Mouse (Mus musculus): ENCODE results near the gene Cabp1.

The Cabp1 gene

DNA sequence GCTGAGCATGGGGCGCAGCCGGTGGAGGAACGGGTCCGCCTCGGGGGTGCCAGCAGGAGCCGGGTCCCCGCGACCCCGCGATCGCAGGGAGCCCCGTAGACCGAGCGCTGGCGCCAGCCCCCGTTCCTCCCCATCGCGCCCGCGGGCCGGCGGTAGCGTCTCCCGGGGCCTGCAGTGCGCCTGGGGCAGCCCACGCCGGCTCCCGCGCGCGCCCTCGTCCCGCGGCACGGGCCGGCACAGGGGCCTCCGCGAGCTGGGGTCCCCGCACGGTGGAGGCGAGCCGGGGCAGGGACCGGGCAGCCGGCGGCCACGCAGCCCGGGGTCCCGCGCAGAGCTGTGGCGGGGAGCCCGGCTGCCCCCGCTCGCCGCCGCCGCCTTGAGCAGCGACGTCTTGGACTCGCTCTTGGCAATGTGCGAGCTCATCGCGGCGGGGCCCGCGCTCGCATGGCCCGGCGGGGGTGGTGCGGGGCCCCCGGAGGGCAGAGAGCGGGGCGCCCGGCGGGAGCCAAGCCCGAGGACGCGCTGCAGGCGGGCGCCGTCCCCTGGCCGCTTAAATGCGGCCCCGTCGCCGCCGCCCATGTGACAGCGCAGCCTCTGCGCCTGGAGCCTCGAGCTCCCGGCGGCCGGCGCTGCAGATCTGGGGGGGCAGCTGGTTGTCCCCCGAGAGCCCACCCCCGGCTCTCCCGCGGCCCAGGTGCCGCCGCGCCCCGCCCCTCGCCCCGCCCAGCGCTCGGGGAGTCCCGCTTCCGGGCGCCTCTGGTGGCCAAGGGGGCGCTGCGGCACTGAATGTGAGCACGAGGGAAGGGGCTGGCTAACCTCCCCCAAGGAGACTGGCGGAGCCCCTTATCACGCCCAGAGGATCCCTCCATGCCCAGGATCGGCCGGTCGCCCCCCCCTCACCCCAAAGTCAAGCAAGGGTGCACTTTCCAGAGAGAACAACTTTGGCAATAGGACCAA is at the start of gene Cabp1:
Cabp1 (minus strand) TSS at position 713 of the 957 bp plus-strand sequence.
- DNase-seq (ENCODE audit: low spot score): peak; percentile 82

DNA sequence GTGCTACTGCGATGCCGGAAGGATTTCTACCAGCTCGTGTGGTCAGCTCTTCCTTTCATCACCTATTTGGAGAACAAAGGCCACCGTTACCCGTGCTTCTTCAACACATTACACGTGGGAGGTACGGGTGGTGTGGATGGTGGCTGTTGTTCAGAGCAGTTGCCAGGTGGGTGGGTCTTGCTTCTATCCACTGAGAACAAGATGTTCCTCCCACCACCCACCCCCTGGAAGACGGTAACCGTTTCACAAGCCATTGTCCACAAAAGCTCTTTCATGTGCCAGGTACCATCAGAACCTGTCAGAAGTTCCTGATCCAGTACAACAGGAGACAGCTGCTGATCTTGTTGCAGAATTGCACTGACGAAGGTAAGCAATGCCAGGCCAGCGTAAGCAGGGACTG is 46.0 kb upstream of the Cabp1 start:
- DNase-seq (ENCODE audit: low spot score): no peak

DNA sequence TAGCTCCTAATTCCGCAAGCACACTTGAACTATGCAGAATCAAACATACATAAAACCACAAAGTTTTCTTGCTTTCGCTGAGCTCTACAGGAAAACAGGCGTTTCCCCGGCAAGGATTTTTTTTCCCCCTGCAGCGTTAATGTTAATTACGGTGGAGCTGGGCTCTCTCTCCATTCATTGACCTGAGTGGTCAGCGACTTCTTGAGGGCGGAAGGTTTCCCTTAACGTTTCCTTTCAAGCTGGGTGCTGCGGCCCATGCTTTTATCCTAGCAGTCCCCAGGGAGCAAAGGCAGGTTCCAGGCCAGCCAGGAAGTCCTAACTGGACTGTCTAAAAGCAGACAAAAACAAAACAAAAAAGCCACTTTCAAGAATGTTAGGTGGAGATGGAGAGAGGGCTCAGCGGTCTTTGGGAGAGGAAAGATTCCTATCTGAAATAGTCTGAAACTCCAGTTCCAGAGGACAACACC is 44.6 kb upstream of the Cabp1 start:
- peak; percentile 47 for DNase-seq (ENCODE audit: low spot score)

DNA sequence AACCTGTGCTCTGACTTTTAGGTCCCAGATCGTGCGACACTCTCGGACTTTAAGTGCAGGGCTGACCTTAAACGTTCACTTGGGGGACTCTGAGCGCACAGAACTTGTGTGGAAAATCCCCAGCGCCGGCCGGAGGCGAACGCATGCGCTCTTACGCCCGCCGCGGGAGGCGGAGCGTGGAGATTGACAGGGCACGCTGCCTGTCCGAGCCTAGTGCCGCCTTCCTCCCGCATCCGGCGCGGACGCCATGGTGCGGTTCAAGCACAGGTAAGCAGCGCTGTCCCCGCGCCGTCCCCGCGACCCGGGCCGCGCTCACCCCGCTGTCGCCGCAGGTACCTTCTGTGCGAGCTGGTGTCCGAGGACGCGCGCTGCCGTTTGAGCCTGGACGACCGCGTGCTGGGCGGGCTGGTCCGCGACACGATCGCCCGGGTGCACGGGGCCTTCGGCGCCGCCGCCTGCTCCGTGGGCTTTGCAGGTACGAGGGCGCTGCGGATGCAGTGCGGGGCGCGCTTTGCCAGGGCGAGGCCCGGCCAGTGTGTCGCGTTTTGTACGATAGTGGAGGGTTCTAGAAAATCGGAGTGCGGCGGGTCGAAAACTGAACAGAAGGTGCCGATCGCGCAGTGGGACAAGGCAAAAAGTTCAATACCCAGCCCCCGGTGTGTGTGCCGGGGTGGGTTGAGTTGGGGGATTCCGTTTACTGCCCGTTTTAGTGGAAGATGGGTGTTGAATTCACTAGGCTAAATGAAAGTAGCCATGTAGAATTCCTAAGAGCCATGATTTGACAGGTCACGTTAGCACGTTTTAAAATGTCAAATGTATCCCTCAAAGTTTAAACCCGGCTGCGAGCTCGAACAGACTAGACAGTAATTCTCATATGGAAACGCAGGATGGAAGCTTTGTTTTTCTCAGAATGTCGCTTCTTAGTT is 43.9 kb upstream of the Cabp1 start:
- peak; percentile 94 for DNase-seq (ENCODE audit: low spot score)

DNA sequence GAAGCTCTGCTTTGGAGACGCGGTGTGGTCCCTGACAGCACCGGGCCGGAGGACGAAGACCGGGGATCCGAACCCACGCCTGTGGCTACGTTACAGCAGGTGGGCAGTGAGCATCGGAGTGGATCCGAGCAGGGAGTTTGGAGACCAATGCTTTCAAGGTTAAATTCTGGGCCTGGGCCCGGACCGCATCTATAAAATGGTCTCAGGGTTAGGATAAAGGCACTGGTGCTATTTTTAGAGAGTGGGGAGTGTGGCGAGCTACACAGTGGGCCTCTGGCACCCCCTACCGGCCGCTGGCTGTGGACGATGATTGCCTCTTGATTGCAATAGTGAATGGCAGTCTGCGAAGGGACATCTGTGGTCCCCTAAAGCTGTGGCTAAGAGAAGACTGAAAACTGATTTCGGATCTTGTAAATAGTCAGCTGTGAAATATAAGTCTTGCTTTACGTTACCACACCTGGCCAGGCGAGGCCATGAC is 41.6 kb upstream of the Cabp1 start, which contains the start of gene Pop5:
Pop5 (plus strand) TSS at position 51 of the 478 bp plus-strand sequence.
- peak; percentile 93 for DNase-seq (ENCODE audit: low spot score)

DNA sequence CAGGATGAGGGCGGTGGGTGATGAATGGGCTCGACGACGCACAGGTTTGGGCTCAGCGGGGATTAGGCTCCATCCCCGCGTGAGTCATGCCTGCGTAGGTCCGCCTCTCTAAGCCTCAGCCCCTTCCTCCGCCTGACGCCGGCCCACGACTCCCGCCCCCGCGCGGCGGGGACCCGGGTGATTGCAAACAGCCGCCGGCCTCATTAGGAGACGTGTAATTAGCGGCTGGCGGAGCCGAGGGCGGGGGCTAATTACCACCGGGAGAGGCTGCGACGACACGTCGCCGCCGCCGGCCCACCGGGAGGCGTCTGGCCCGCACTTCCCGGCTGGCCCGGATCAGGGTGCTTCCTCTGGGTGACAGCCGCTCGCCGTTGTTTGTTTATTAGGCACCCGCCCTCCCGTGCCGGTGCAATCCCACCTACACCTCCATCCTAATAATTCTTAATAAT is 41.2 kb upstream of the Cabp1 start:
- DNase-seq (ENCODE audit: low spot score): peak; percentile 74

DNA sequence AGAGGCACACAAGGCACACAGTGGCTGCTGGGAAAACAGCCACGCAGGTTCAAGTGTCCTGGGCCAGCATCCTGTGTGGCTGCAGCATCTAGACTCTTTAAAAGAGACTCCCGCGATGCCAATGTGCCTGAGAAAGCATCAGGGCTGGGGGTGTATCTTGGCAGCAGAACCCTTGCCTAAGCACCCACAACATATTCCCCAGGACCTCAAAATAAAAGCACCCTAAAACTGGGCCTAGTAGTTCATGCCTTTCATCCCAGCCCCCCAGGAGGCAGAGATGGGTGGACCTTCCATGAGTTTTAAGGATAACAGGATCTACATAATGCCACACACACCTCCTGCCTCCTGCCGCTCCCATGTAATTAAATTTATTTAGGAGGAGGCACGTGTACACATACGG is 40.3 kb upstream of the Cabp1 start:
- DNase-seq (ENCODE audit: low spot score): no peak

DNA sequence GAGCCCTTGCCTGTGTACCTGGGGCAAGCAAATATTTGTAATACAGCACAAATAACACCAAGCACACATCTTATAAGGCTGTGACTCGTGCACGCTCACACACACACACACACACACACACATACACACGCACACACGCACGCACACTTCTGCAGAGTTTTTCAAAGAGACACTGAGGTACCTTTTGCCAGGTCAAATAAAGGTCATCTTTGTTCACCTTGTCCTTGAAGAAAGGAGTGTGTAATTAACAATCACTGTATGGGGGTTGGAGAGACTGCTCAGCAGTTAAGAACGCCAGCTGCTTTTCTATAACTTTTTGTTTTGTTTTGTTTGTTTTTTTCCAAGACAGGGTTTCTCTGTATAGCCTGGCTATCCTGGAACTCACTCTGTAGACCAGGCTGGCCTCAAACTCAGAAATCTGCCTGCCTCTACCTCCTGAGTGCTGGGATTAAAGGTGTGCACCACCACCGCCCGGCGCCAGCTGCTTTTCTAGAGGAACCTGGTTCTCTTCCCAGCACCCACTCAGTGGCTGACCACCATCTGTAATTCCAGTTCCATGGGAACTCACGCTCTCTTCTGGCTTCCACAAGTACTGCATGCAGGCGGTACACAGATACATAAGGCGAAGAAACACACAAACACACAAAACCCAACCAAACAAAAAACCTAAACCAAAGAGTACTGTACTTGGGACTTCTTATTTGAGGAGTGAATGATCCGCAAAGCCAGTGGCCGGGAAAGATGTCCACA is 39.0 kb upstream of the Cabp1 start:
- no peak for DNase-seq (ENCODE audit: low spot score)

DNA sequence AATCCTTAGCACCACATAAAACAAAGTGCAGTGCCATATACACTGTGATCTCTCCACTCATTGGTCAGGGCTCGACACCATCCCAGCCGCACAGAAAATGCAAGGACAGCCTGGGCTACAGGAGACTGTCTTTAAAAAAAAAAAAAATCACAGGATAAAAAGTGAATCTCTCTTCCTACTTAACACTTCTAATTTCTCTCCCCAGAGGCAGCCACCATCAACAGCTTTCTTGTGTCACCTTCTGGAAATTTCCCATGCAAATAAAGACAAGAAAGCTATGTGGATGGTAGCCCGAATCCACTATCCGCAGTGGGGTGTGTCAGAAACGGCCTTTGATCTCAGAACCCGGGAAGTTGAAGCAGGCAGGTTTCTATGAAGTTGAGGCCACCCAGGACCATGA is 38.3 kb upstream of the Cabp1 start:
- no peak for DNase-seq (ENCODE audit: low spot score)

DNA sequence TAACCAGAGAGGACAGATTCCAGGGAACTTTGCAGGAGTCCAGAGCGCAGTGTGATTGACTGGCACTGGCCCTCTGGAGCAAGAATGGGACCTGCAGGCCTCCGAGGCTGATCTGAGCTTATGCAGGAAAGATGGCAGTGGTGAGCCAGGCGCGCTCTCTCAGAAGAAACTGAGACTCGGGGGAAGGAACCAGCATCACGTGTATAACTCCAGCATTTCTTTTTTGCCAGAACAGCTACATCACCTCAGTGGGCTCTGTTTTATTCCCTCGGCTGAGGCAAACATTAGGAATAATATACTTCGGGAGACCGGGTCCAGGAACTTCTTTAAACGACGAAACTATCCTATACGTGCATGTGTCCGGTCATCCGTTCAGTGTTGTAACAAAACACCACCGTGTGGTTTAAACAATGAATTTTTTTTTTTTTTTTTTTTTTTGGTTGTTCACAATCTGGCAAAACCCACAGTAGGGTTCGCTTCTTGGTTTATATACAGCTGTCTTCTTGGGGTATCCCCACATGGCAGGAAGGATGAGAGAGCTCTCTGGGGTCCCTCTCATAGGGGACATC is 37.5 kb upstream of the Cabp1 start:
- DNase-seq (ENCODE audit: low spot score): peak; percentile 68

DNA sequence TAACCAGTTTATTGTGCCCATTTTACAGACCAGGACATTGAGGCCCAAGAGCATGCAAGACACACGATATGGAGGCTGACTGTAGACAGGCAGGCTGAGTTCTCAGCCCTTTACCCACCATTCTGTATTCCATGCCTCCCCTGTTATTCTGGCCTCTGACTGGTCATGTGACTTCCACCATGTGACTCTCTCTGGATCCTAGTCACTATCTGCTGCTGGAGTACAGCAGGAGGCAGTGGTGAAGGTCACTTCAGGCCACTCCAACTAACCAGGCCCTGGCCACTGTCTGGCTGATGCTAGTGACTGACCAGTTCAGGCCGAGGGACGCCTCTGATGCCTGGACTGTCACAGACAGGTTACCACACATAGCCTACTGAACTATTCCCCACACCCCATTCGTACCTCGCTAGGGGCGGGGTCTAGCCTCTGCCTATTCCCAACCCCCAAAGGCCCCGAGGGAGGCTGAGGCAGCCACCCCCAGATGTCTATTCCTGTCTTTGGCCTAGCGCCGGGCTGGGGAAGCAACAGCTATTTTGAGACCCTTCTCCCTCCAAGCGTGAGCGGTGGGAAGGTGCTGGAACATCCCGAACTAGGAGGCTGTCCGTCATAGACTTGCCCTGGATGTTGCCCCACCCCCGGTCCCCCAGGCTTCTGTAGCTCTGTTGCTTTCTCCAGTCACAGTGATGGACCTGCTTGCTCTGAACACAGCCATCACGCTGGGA is 36.8 kb upstream of the Cabp1 start:
- DNase-seq (ENCODE audit: low spot score): peak; percentile 55

DNA sequence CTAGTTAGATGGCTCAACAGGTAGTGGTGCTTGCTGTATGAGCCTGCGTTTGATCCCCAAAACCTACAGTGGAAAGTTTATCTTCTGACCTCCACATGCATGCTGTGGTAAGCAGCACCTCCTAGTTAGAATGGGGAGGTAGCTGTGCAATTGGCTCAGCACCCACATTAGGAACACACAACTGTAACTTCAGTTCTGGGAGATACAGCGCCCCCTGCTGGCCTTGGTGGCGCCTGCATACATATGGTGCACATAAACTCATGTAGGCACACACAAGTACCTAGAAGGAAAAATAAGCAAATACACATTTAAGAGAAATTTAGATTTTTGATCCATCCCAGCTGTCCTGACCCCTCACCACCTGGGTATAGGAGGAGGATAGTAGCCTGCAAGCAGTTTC is 28.3 kb upstream of the Cabp1 start:
- no peak for DNase-seq (ENCODE audit: low spot score)

DNA sequence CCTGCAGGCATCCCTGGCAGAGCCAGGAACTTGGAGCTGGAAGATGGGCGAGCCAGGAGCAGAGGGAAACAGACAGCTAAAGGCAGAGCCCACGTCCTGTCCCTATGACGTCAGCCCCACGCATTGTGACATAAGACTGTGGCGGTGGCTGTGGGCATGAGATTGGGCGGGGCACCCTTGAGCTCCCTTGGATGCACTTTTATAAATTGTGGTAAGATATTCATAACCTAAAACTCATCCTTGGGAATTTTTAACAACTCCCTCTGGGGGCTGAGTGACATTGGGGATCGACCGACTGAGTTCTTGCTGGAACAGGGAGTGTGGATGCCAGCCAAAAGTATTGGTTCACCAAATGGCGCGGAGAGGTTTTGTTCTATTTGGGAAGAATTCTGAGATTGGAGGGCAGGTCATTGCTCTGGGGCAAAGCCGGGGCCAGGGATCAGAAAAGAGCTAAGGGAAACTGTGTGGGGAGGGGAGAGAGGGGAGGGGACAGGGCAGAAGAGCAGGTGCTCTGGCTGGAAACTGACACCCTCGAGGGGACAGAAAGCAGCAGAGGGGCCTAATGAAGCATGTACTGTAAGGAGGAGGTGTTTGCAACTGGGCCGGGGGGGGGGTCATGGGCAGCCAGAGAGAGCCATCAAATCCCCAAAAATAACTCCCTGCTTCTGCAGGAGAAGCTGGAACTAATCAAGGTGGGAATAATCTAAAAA is 26.9 kb upstream of the Cabp1 start:
- no peak for DNase-seq (ENCODE audit: low spot score)

DNA sequence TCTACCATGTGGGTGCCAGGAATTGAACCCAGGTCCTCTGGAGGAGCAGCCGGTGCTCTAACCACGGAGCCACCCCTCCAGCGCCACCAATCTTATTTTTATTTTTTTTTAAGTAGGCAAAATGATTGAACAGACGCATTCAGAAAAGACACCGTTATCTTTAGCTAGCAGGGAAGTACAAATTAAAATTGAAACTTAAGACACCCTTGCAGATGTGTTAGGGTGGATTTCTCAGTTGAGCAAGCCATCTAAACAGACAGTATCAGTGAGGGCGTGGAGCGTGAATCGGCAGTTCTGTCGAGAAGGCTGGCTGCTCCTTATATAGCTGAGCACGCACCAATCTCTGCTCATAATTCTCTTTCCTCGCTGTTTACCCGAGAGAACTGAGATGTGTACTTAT is 23.8 kb upstream of the Cabp1 start:
- no peak for DNase-seq (ENCODE audit: low spot score)

DNA sequence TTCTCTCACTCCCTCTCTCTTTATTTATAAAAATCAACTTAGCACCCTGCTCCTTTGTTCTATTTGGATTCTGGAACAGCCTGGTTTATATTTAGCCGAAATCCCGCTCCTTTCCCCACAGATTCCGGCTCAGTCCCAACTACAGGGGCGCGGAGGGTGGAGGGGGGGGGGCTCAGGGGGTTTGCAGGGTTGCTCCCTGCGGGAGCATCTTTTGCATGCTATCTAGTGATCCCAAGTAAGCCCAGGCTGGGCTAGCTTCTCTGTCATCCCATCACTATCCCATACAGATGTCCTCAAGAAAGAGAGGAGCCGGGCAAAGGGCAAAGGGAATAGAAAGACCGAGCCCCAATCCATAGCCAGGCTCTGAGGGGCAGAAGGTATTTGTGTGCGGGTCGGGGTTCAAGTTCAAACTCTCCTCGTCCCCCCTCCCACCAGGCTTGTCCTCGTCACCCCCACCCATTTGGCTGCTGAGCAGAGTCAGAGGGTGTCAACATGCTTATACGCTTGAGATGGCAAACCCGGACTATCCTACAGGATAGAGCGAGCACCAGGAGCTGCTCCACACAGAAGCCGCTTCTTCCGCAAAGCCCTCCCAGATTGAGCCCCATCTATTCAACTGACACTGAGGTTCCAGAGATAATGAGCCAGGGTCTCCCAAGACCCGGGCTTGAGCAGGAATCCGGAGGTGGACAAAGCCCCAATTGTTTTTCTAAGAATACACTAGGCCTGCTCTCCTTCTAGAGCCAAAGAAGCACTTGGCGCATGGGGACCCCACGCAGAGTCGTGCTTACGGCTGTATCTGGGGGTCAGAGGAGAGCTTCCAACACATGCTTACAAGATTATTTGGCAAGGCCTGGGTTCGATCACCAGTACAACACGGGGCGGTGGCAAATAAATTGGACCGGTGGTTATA is 21.3 kb upstream of the Cabp1 start:
- DNase-seq (ENCODE audit: low spot score): no peak

DNA sequence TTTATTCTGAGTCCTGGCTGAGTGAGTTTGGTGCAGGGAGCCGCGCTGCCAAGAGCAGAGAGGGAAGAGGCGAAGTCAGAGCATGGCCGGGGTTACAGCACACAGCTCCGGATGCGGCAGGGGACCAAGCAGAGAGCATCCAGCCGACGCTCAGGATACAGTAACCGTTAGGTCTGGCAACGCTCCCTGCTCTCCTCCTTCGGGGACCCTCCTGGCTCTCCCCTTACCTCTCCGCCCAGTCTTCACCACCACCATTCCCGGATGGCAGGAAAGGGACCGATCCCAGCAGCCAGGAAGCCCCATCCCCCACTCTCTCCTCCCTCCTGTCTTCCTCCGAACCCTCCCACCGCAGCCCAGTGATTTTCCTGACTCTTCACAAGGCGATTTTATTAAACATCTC is 20.7 kb upstream of the Cabp1 start:
- DNase-seq (ENCODE audit: low spot score): no peak

DNA sequence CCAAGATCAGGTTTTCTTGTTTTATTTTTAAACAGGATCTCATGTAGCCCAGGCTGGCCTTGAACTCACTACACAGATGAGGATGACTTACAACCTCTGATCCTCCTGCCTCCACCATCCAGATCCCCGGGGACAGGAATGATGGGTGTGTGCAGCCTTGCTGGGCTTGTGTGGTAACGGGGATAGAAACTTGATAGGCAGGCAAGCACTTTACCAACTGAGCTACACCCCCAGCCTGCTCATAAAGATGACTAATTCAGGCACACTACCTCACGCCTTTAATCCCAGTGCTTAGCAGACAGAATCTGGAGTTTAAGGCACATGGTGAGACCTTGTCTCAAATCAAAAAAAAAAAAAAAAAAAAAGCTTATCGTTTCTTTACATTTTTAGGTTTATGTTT is 18.7 kb upstream of the Cabp1 start:
- no peak for DNase-seq (ENCODE audit: low spot score)

DNA sequence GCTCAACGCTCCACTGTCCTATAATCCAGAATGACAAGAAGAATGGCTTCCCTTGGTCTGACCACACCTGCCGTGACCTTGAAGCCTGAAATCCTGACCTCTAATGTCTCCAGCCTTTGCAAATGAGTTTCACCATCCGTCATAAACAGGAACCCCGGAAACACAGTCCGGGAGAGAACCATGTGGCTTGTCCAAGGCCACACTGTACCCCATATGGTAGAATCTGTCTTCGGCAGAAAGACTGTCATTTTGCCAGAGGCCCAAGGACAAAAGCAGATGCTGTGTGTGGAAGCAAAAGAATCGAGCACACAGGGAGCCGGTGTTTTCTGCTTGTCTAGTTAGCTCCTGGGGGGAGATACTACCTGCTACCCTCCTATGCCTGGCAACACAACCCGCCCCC is 18.3 kb upstream of the Cabp1 start:
- no peak for DNase-seq (ENCODE audit: low spot score)

DNA sequence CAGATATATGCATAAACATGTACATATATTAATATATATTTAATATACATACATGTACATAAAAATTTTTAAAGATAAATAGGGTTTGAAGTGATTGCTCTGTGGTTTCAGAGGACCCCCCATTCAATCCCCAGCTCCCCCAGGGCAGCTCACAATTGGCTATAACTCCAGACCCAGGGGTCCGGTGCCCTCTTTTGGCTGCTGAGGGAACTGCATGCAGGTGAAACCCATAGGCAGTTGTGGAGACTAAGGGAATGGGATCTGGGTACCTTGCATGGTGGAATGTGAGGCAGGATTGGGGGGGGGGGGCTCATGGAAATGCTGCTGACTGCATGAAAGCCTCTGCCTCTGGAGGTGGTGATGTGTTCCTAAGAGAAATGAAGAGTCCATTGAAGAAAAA is 16.2 kb upstream of the Cabp1 start:
- peak; percentile 36 for DNase-seq (ENCODE audit: low spot score)

Data from MN1 (cell line).